Mouse (Mus musculus): ENCODE results near the gene Brd7. TPM values are rescaled to one million over a fixed set of nuclear protein-coding genes. Genes with fewer than 3 reads are reported as not detected.

The Brd7 gene
- 61.3 and 64.7 TPM in 2 replicates for polyA plus RNA-seq (2016; fragmentation: Nextera tagmentation; extraction: Ambion mirVana)

DNA sequence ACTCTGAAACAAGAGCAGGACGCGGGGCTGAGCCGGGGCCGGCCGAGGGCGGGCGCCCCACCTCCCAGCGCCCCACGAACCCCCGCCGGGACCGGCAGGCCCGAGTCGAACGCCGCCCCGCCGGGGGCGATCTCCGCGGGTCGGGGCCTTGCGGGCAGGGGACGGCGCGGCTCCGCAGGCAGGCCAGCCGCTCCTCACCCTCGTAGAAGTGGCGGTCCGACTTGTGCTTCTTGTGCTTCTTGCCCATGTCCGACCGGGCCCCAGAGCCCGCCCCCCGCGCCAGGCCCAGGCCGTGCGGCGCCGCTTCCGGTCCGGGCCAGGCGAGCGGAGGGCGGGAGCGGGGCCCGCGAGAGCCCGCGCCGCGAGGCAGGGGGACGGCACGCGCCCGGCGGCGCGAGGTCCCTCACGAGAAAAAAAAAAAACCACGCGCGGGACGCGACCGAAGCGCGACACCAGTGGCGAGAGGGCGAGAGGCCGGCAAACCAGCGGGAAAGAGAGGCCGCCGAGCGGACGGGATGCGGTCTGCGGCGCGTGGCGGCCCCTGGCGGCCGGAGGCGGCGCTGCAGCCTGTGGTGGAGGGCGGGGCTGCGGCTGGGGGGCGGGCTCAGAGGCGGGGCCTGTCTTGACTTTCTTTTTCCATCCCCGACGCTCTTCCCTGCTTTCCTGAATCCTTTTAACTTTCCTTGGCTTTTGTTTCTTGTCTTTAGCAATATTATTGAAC, at the start of gene Brd7:
Brd7 (minus strand) TSS at position 487 of the 721 bp plus-strand sequence.
- Histone ChIP-seq H3K4me2 (peak within 1 kb of the TSS; percentile 87), H3K9ac (peak within 1 kb of the TSS; percentile 91), H3K9me3 (replicated peaks) (no peaks in the 10 kb centered on the region), H3K4me1 (peaks cover 42% of the 10 kb centered on the region), H3K27ac (peak within 1 kb of the TSS; percentile 88), H3K27me3 (replicated peaks) (no peaks in the 10 kb centered on the region), H3K4me3 (peak within 1 kb of the TSS; percentile 90), H3K36me3 (peaks cover 29% of the 10 kb centered on the region)
- peak; percentile 79 for ATAC-seq
- WGBS (ENCODE audit: insufficient replicate concordance): under 1% methylated on average over 88 of the region's 91 CpGs

DNA sequence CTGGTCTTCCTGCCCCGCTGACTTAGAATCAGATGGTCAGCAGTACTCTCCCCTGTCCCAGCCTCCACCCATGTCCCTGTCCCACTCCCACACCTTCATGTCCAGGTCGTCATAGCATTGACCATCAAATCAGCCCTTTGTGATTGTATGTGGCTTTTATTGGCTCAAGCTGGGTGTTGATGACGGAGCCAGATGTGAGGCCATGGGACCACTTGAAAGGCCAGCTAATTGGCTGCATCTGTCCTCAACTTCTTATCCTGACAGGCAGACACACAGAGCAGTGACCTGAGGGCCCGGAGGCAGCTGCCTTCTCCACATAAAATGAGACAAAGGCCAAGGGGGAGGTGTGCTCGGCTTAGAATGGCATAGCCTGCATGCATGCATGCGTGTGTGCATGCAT, 49.5 kb upstream of the Brd7 start:
- Histone ChIP-seq H3K4me2 (no peak overlapping the region), H3K9me3 (replicated peaks) (no peaks in the 10 kb centered on the region), H3K4me3 (no peak overlapping the region), H3K36me3 (no peaks in the 10 kb centered on the region), H3K27ac (no peak overlapping the region), H3K27me3 (replicated peaks) (peaks cover 4% of the 10 kb centered on the region), H3K4me1 (peaks cover 12% of the 10 kb centered on the region), H3K9ac (no peak overlapping the region)
- 66% methylated on average over 6 of the region's 6 CpGs for WGBS (ENCODE audit: insufficient replicate concordance)
- no peak for ATAC-seq

DNA sequence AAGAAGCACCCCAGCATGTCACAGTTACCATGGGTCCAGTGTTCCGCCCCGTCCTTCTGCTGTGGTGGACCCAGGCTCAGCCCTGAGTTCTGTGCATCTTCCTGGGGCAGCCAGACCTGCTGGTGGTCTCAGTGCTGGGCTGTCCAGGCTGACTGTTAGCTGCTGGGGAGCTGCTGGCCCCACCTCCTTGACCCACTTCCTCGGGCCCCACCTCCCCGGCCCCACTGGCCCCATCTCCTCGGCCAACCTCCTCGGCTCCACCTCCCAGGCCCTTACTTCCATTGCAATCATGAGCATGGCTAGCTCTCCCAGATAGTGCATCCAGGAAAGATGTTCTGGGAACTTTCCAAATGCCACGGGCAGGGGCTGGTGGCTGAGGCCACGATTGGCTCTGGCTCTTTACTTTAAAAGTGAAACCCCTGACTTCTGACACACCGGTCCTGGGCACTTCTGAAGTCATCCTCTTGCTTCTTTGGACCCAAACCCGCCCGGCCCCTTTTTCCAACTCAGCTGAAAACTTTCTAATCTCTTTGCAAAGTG, 47.5 kb upstream of the Brd7 start:
- Histone ChIP-seq H3K4me1 (peaks cover 12% of the 10 kb centered on the region), H3K27me3 (replicated peaks) (peaks cover 4% of the 10 kb centered on the region), H3K4me3 (peak overlapping the region; percentile 32), H3K36me3 (no peaks in the 10 kb centered on the region), H3K9ac (no peak overlapping the region), H3K4me2 (peak overlapping the region; percentile 60), H3K27ac (no peak overlapping the region), H3K9me3 (replicated peaks) (0 out of 2 replicates have a peak, but pooled peaks cover 3% of the 10 kb centered on the region)
- WGBS (ENCODE audit: insufficient replicate concordance): 36% methylated on average over 11 of the region's 11 CpGs
- no peak for ATAC-seq

DNA sequence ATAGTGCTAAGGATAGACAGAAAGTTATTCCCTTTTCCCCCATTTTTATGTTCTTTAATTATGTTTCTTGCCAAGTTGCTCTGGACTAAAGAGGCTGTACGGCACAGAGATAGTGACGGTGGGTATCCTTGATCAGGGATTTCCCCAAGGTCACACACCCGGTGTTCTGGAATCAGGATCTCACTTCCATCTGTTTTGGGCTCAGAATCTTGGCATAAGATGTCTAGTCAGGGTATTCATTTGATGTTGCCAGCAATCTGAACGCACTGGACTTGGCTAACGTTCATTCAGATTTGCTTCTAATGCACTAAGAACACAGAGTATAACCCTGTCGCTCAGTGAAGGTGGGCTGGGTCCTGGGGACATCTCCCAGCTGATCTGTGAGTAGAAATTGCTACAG, 45.7 kb upstream of the Brd7 start:
- WGBS (ENCODE audit: insufficient replicate concordance): 83% methylated on average over 6 of the region's 6 CpGs
- H3K9ac ChIP-seq: no peak overlapping the region

DNA sequence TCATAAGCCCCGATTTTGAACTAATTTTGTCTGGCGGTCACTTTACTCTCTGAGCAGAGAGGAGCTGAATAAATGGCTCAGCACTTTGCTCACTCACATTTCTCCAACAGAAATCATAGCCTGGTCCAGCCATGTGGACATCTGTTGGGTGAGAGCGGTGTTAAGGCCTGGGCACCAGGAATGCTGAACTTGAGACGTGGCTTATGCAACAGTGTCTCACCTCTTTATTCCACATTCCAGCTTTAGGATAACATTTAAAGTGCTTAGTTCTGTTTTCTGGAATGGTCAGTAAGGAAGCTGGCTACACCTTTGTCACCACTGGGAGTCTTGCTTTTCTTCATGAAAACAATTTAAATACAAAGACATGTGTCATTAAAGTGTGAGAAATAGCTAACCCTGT, 36.1 kb upstream of the Brd7 start:
- H3K36me3 ChIP-seq: no peaks in the 10 kb centered on the region
- no peak for ATAC-seq
- H3K27ac ChIP-seq: no peak overlapping the region
- no peak overlapping the region for H3K4me2 ChIP-seq
- H3K4me3 ChIP-seq: no peak overlapping the region
- no peaks in the 10 kb centered on the region for H3K9me3 ChIP-seq (replicated peaks)
- WGBS (ENCODE audit: insufficient replicate concordance): 81% methylated on average over 4 of the region's 4 CpGs
- H3K9ac ChIP-seq: no peak overlapping the region
- no peaks in the 10 kb centered on the region for H3K4me1 ChIP-seq
- H3K27me3 ChIP-seq (replicated peaks): no peaks in the 10 kb centered on the region

More for the DNA sequence above, 45.7 kb upstream of the Brd7 start:
- peaks cover 4% of the 10 kb centered on the region for H3K27me3 ChIP-seq (replicated peaks)
- ATAC-seq: no peak
- H3K4me3 ChIP-seq: no peak overlapping the region
- H3K27ac ChIP-seq: no peak overlapping the region
- no peaks in the 10 kb centered on the region for H3K36me3 ChIP-seq
- H3K4me2 ChIP-seq: no peak overlapping the region
- 0 out of 2 replicates have a peak, but pooled peaks cover 3% of the 10 kb centered on the region for H3K9me3 ChIP-seq (replicated peaks)
- peaks cover 12% of the 10 kb centered on the region for H3K4me1 ChIP-seq

DNA sequence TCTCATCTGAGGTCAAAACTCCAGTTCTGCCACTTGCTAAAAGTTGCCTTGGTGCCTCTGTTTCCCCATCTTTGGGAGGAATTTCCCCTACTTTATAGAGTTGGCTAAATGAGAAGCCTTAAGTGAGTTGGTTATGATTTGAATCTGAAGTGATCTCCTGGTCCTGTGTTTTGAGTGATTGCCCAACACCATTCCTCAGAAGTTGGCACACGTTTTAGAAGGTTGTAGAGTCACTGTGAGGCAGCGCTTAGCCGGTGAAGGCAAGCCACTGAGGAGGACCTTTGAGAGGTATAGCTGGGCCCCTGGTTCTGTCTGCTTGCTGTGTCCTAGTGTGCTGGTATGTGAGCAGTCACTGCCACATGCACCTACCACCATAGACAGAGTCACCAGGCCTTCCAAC, 31.3 kb upstream of the Brd7 start:
- no peak for ATAC-seq
- no peaks in the 10 kb centered on the region for H3K4me1 ChIP-seq
- WGBS (ENCODE audit: insufficient replicate concordance): 82% methylated on average over 3 of the region's 3 CpGs

DNA sequence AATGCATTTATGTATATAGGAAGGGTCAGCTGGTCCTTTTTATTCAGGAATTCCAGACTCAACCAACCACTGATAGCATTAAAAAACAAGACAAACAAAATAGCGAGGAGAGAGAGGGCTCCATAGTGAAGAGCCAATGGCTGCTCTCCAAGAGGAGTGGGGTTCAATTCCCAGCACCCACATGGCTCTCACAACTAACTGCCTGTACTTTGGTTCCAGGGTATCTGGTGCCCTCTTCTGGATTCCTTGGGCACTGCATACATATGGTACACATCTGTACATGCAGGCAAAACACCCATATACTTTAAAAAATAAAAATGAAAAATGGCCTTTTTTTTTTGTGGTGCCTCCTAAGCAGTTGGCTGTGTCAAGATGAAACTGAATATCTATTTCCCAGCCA, 28.8 kb upstream of the Brd7 start:
- H3K36me3 ChIP-seq: no peaks in the 10 kb centered on the region
- no peak for ATAC-seq
- H3K4me2 ChIP-seq: no peak overlapping the region
- H3K9ac ChIP-seq: no peak overlapping the region
- no peaks in the 10 kb centered on the region for H3K9me3 ChIP-seq (replicated peaks)
- WGBS (ENCODE audit: insufficient replicate concordance): 64% methylated on average over 1 of the region's 1 CpGs
- no peak overlapping the region for H3K27ac ChIP-seq
- peaks cover 4% of the 10 kb centered on the region; the same call in 1 of the 2 replicates for H3K27me3 ChIP-seq (replicated peaks)
- no peaks in the 10 kb centered on the region for H3K4me1 ChIP-seq
- H3K4me3 ChIP-seq: no peak overlapping the region

More for the DNA sequence above, 31.3 kb upstream of the Brd7 start:
- Histone ChIP-seq H3K4me3 (no peak overlapping the region), H3K36me3 (no peaks in the 10 kb centered on the region), H3K9me3 (replicated peaks) (no peaks in the 10 kb centered on the region), H3K27me3 (replicated peaks) (peaks cover 4% of the 10 kb centered on the region; the same call in 1 of the 2 replicates), H3K9ac (no peak overlapping the region), H3K27ac (no peak overlapping the region), H3K4me2 (no peak overlapping the region)

DNA sequence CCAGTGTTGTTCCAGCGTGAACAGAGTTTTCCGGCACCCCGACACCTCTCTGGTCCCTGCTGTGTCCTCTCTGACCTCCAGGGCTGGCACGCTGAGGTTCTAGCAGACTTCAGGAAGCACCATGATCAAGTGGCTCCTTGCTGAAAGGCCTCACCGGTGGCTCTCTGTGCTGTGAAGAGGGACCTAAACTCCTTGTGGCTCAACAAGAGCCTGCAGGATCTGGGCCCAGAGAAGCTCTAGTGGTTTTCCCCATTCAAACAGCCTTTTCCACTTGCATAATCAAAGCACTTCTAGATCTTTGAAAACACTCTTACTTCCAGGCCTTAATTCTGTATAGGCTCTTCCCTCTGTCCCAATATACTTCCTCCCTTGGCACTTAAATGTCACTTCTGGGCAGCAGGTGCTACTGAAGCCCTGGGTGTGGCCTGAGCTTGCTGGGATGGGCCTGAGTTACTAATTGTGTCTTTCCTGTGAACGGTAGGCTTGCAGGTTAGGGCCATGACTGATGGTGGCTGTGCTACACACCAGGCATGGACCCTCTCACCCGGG, 26.8 kb upstream of the Brd7 start:
- peaks cover 7% of the 10 kb centered on the region; the same call in 1 of the 2 replicates for H3K27me3 ChIP-seq (replicated peaks)
- H3K27ac ChIP-seq: no peak overlapping the region
- 65% methylated on average over 7 of the region's 7 CpGs for WGBS (ENCODE audit: insufficient replicate concordance)
- no peak overlapping the region for H3K4me2 ChIP-seq
- no peak overlapping the region for H3K9ac ChIP-seq
- no peak for ATAC-seq
- no peaks in the 10 kb centered on the region for H3K36me3 ChIP-seq
- H3K4me1 ChIP-seq: no peaks in the 10 kb centered on the region
- no peak overlapping the region for H3K4me3 ChIP-seq
- H3K9me3 ChIP-seq (replicated peaks): no peaks in the 10 kb centered on the region

DNA sequence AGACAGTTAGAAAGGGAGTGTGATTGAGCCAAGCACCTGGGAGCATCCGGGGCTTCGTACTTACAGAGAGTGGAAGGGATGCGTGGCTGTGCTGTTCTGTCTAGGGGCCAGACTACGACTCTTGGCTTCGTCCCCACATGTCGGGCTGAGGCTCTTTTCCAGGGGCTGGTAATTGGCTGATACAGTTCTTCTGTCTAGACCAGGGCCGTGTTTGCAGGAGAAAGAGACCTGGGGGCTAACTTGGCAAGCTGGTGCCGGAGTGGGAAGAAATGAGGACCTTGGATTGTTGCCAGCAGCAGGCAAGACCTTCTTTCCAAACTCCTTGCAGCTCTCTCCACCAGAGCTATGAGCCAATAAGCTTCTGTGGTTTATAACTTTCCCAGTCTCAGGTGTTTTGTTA, 25.9 kb upstream of the Brd7 start:
- 69% methylated on average over 8 of the region's 8 CpGs for WGBS (ENCODE audit: insufficient replicate concordance)
- H3K27ac ChIP-seq: no peak overlapping the region
- H3K36me3 ChIP-seq: no peaks in the 10 kb centered on the region
- ATAC-seq: no peak
- peaks cover 11% of the 10 kb centered on the region; the same call in 1 of the 2 replicates for H3K27me3 ChIP-seq (replicated peaks)
- H3K4me1 ChIP-seq: no peaks in the 10 kb centered on the region
- no peaks in the 10 kb centered on the region for H3K9me3 ChIP-seq (replicated peaks)
- H3K4me3 ChIP-seq: no peak overlapping the region
- no peak overlapping the region for H3K4me2 ChIP-seq
- no peak overlapping the region for H3K9ac ChIP-seq

DNA sequence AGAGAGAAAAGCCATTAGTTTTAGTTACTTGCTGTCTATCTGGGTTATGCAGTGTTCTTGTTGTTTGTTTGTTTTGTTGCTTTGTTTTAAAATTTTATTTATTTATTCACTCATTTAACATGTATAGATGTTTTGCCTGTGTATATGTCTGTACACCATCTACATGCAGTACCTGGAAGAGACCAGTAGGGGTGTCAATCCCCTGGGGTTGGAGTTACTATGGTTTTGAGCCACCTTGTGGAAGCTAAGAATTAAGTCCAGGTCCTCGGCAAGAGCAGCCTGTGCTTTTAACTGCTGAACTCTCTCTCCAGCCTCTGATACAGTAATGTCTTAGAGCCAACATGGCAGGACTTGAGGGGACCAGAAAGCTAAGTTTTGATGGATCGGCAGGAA, 21.2 kb upstream of the Brd7 start:
- 68% methylated on average over 2 of the region's 2 CpGs for WGBS (ENCODE audit: insufficient replicate concordance)
- ATAC-seq: no peak
- no peaks in the 10 kb centered on the region for H3K36me3 ChIP-seq

DNA sequence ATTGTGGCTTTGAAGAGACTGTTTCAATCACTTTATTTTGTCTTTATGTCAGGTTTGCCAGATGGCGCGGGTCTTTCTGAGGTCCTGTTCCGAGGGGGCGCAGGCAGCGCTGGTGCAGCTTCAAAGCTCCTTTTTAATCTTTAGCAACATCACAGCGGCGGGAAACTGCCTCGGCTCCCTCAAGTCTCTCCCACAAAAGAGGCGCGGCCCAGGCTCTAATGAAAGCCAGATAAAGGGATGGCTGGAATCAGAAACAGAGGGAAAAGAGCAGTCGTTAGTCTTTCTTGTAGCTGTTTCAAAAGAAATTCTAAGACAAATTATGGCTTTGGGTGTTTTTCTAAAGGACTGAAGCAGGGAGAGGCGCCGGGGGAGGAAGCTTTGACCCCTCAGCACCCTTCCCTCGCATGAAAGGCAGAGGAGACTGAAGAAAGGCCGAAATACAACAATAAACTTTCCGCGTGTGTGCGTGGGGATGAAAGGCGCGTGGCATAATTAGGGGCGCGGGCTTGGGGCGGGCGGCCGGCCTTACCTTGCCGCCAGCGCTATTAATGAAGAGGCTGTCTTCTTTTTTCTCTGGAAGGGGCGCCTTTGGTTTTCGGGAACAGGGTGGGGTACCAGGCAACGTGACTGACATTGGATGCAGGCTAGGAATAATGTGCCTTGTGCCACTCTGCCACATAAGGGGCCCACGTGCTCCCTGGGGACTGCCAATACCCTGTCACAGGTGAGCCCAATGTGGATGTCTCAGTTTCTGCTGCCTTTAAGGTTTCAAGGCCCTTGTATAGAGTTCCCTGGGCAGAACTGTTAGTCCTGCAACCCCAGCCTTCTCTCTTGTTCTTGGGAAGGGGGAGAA, 20.5 kb upstream of the Brd7 start:
- Histone ChIP-seq H3K9me3 (replicated peaks) (no peaks in the 10 kb centered on the region), H3K36me3 (no peaks in the 10 kb centered on the region), H3K27me3 (replicated peaks) (peaks cover 35% of the 10 kb centered on the region), H3K27ac (no peak overlapping the region), H3K4me2 (no peak overlapping the region), H3K9ac (no peak overlapping the region), H3K4me3 (no peak overlapping the region), H3K4me1 (peaks cover 5% of the 10 kb centered on the region; the same call in 1 of the 2 replicates)
- WGBS (ENCODE audit: insufficient replicate concordance): 71% methylated on average over 31 of the region's 31 CpGs
- no peak for ATAC-seq

More for the DNA sequence above, 21.2 kb upstream of the Brd7 start:
- H3K27me3 ChIP-seq (replicated peaks): peaks cover 31% of the 10 kb centered on the region
- no peak overlapping the region for H3K4me3 ChIP-seq
- no peak overlapping the region for H3K4me2 ChIP-seq
- H3K4me1 ChIP-seq: peaks cover 5% of the 10 kb centered on the region; the same call in 1 of the 2 replicates
- H3K9ac ChIP-seq: no peak overlapping the region
- no peak overlapping the region for H3K27ac ChIP-seq
- no peaks in the 10 kb centered on the region for H3K9me3 ChIP-seq (replicated peaks)
